Mouse (Mus musculus) forebrain, embryonic 12.5 days (tissue): ENCODE measurements around the gene Hnf1b. TPM values are rescaled to one million over a fixed set of nuclear protein-coding genes. Genes with fewer than 3 reads are reported as not detected.

ENCODE experiments used
- ATAC-seq: fragments of 200-750 bp; cut with Nextera tagmentation; 2 replicates; pipeline ENCODE4 v1.8.0; 2017; ENCODE audit warnings: moderate TSS enrichment; ENCODE audit not compliant: low FRiP score
- H3K27ac ChIP-seq: fragments of 300-500 bp; sonication (generic); 2 replicates; pipeline ENCODE4 v1.5.1; 2016; ENCODE audit warnings: mild to moderate bottlenecking
- H3K27me3 ChIP-seq: fragments of 300-500 bp; sonication (generic); 2 replicates; pipeline ENCODE4 v1.6.1; 2016; ENCODE audit warnings: mild to moderate bottlenecking
- H3K36me3 ChIP-seq: fragments of 300-500 bp; sonication (generic); replicated peaks from 2 replicates; pipeline ENCODE4 v1.6.1; 2016; ENCODE audit warnings: mild to moderate bottlenecking
- H3K4me1 ChIP-seq: fragments of 300-500 bp; sonication (generic); 2 replicates; pipeline ENCODE4 v1.6.1; 2016
- H3K4me2 ChIP-seq: fragments of 300-500 bp; sonication (generic); 2 replicates; pipeline ENCODE4 v1.6.1; 2016; ENCODE audit warnings: mild to moderate bottlenecking, moderate library complexity
- H3K4me3 ChIP-seq: fragments of 300-500 bp; sonication (generic); replicated peaks from 2 replicates; pipeline ENCODE4 v1.5.1; 2016; ENCODE audit warnings: mild to moderate bottlenecking
- H3K9ac ChIP-seq: fragments of 300-500 bp; sonication (generic); 2 replicates; pipeline ENCODE4 v1.6.1; 2016; ENCODE audit warnings: mild to moderate bottlenecking
- H3K9me3 ChIP-seq: fragments of 300-500 bp; sonication (generic); 2 replicates; pipeline ENCODE4 v1.6.1; 2016
- WGBS: fragments of 180-500 bp; shearing (Covaris S2); methylation state at CpG from one replicate; pipeline ENCODE4 v1.1.7; 2016; 5-methylcytosine and 5-hydroxymethylcytosine counted together
- polyA plus RNA-seq: library from polyadenylated mRNA; unstranded; fragments of >200 nt; fragmentation: Nextera tagmentation; extraction: Ambion mirVana; gene quantifications from 2 replicates; pipeline ENCODE4 v1.2.1, GENCODE M21; 2016

The Hnf1b gene
- polyA plus RNA-seq, result not detected in 2 replicates

- Histone ChIP-seq H3K36me3 (no peaks in the 10 kb centered on the region), H3K4me2 (0 out of 2 replicates have a peak within 1 kb of the TSS, but pooled peaks have one; percentile 15), H3K4me1 (peaks cover 25% of the 10 kb centered on the region), H3K27me3 (peaks cover 74% of the 10 kb centered on the region), H3K4me3 (peak within 1 kb of the TSS; percentile 5; the same call in 1 of the 2 replicates), H3K9ac (no peak within 1 kb of the TSS), H3K27ac (no peak within 1 kb of the TSS), H3K9me3 (no peaks in the 10 kb centered on the region)
- ATAC-seq, result no peak
- 5% methylated on average over 36 of the region's 36 CpGs for WGBS
These were observed at the start of gene Hnf1b for GRCm38 (mm10) chr11:83849529-83850335. Hnf1b (plus strand) TSS chr11:83850063.

- Histone ChIP-seq H3K4me1 (no peaks in the 10 kb centered on the region), H3K4me3 (no peak overlapping the region), H3K27ac (no peak overlapping the region), H3K36me3 (no peaks in the 10 kb centered on the region), H3K9me3 (no peaks in the 10 kb centered on the region), H3K4me2 (no peak overlapping the region), H3K9ac (no peak overlapping the region), H3K27me3 (peaks cover 5% of the 10 kb centered on the region)
- WGBS, result 68% methylated on average over 8 of the region's 8 CpGs
- no peak for ATAC-seq
These were observed 47.7 kb upstream of the Hnf1b start for GRCm38 (mm10) chr11:83802166-83802565.

- H3K4me2 ChIP-seq, result no peak overlapping the region
- ATAC-seq, result no peak
- no peak overlapping the region for H3K4me3 ChIP-seq
- no peak overlapping the region for H3K27ac ChIP-seq
- peaks cover 5% of the 10 kb centered on the region for H3K27me3 ChIP-seq
- WGBS, result 94% methylated on average over 4 of the region's 4 CpGs
- no peak overlapping the region for H3K9ac ChIP-seq
- H3K9me3 ChIP-seq, result no peaks in the 10 kb centered on the region
- no peaks in the 10 kb centered on the region for H3K4me1 ChIP-seq
- no peaks in the 10 kb centered on the region for H3K36me3 ChIP-seq
These were observed 47.3 kb upstream of the Hnf1b start for GRCm38 (mm10) chr11:83802581-83802980.

- ATAC-seq, result no peak
- H3K9ac ChIP-seq, result no peak overlapping the region
- H3K36me3 ChIP-seq, result no peaks in the 10 kb centered on the region
- 76% methylated on average over 8 of the region's 8 CpGs for WGBS
- H3K9me3 ChIP-seq, result no peaks in the 10 kb centered on the region
- no peaks in the 10 kb centered on the region for H3K4me1 ChIP-seq
- no peak overlapping the region for H3K27ac ChIP-seq
- no peak overlapping the region for H3K4me2 ChIP-seq
- peaks cover 5% of the 10 kb centered on the region; the same call in 1 of the 2 replicates for H3K27me3 ChIP-seq
- no peak overlapping the region for H3K4me3 ChIP-seq
These were observed 39.4 kb upstream of the Hnf1b start for GRCm38 (mm10) chr11:83810441-83810840.

GRCm38 (mm10) chr11:83815191-83815590 lies 34.7 kb upstream of the Hnf1b start:
- Histone ChIP-seq H3K4me3 (no peak overlapping the region), H3K27ac (no peak overlapping the region), H3K4me2 (no peak overlapping the region), H3K9me3 (no peaks in the 10 kb centered on the region), H3K9ac (no peak overlapping the region), H3K27me3 (no peaks in the 10 kb centered on the region), H3K36me3 (no peaks in the 10 kb centered on the region), H3K4me1 (0 out of 2 replicates have a peak, but pooled peaks cover 4% of the 10 kb centered on the region)
- no peak for ATAC-seq
- 88% methylated on average over 5 of the region's 5 CpGs for WGBS

GRCm38 (mm10) chr11:83815628-83816027 lies 34.2 kb upstream of the Hnf1b start:
- no peaks in the 10 kb centered on the region for H3K36me3 ChIP-seq
- 0 out of 2 replicates have a peak, but pooled peaks cover 4% of the 10 kb centered on the region for H3K4me1 ChIP-seq
- no peaks in the 10 kb centered on the region for H3K27me3 ChIP-seq
- no peak overlapping the region for H3K27ac ChIP-seq
- H3K4me2 ChIP-seq, result no peak overlapping the region
- H3K9me3 ChIP-seq, result no peaks in the 10 kb centered on the region
- H3K4me3 ChIP-seq, result no peak overlapping the region
- no peak overlapping the region for H3K9ac ChIP-seq
- no peak for ATAC-seq
- 12% methylated on average over 9 of the region's 9 CpGs for WGBS

GRCm38 (mm10) chr11:83817048-83817447 lies 32.8 kb upstream of the Hnf1b start:
- ATAC-seq, result no peak
- WGBS, result 61% methylated on average over 6 of the region's 6 CpGs

GRCm38 (mm10) chr11:83817994-83818393 lies 31.9 kb upstream of the Hnf1b start:
- H3K4me3 ChIP-seq, result no peak overlapping the region
- WGBS, result 72% methylated on average over 4 of the region's 4 CpGs
- H3K9me3 ChIP-seq, result no peaks in the 10 kb centered on the region
- H3K27me3 ChIP-seq, result no peaks in the 10 kb centered on the region
- H3K27ac ChIP-seq, result no peak overlapping the region
- no peak overlapping the region for H3K4me2 ChIP-seq
- H3K4me1 ChIP-seq, result 0 out of 2 replicates have a peak, but pooled peaks cover 4% of the 10 kb centered on the region
- H3K9ac ChIP-seq, result no peak overlapping the region
- no peak for ATAC-seq
- no peaks in the 10 kb centered on the region for H3K36me3 ChIP-seq

More at GRCm38 (mm10) chr11:83817048-83817447, 32.8 kb upstream of the Hnf1b start:
- Histone ChIP-seq H3K27me3 (no peaks in the 10 kb centered on the region), H3K9ac (no peak overlapping the region), H3K4me2 (no peak overlapping the region), H3K36me3 (no peaks in the 10 kb centered on the region), H3K4me3 (no peak overlapping the region), H3K27ac (no peak overlapping the region), H3K9me3 (no peaks in the 10 kb centered on the region), H3K4me1 (0 out of 2 replicates have a peak, but pooled peaks cover 4% of the 10 kb centered on the region)

GRCm38 (mm10) chr11:83818591-83819127 lies 31.2 kb upstream of the Hnf1b start:
- 0 out of 2 replicates have a peak, but pooled peaks cover 4% of the 10 kb centered on the region for H3K4me1 ChIP-seq
- H3K36me3 ChIP-seq, result no peaks in the 10 kb centered on the region
- no peak overlapping the region for H3K4me3 ChIP-seq
- H3K27me3 ChIP-seq, result no peaks in the 10 kb centered on the region
- no peak overlapping the region for H3K4me2 ChIP-seq
- H3K9ac ChIP-seq, result no peak overlapping the region
- ATAC-seq, result no peak
- WGBS, result 66% methylated on average over 9 of the region's 9 CpGs
- no peak overlapping the region for H3K27ac ChIP-seq
- no peaks in the 10 kb centered on the region for H3K9me3 ChIP-seq

- Histone ChIP-seq H3K4me2 (no peak overlapping the region), H3K27ac (no peak overlapping the region), H3K27me3 (no peaks in the 10 kb centered on the region), H3K9me3 (no peaks in the 10 kb centered on the region), H3K4me1 (0 out of 2 replicates have a peak, but pooled peaks cover 4% of the 10 kb centered on the region), H3K9ac (no peak overlapping the region), H3K36me3 (no peaks in the 10 kb centered on the region), H3K4me3 (no peak overlapping the region)
- WGBS, result 42% methylated on average over 10 of the region's 10 CpGs
- ATAC-seq, result no peak
These were observed 29.9 kb upstream of the Hnf1b start for GRCm38 (mm10) chr11:83819806-83820483.

- Histone ChIP-seq H3K27ac (no peak overlapping the region), H3K4me1 (no peaks in the 10 kb centered on the region), H3K27me3 (no peaks in the 10 kb centered on the region), H3K9ac (no peak overlapping the region), H3K4me2 (no peak overlapping the region), H3K4me3 (no peak overlapping the region), H3K36me3 (no peaks in the 10 kb centered on the region), H3K9me3 (no peaks in the 10 kb centered on the region)
- ATAC-seq, result no peak
- WGBS, result 88% methylated on average over 3 of the region's 3 CpGs
These were observed 23.7 kb upstream of the Hnf1b start for GRCm38 (mm10) chr11:83826142-83826541.

GRCm38 (mm10) chr11:83828553-83829142 lies 21.2 kb upstream of the Hnf1b start:
- no peak for ATAC-seq
- Histone ChIP-seq H3K27me3 (no peaks in the 10 kb centered on the region), H3K4me3 (no peak overlapping the region), H3K9me3 (no peaks in the 10 kb centered on the region), H3K4me1 (no peaks in the 10 kb centered on the region), H3K27ac (no peak overlapping the region), H3K4me2 (no peak overlapping the region), H3K9ac (no peak overlapping the region), H3K36me3 (no peaks in the 10 kb centered on the region)
- 87% methylated on average over 8 of the region's 8 CpGs for WGBS
